Mouse (Mus musculus): ENCODE results near the gene Tpr. TPM values are rescaled to one million over a fixed set of nuclear protein-coding genes. Genes with fewer than 3 reads are reported as not detected.

Gene Tpr
- polyA plus RNA-seq, 1 experiment: 45.4 TPM

- H3K4me3 ChIP-seq (ENCODE audit: control insufficient read depth, low read depth, low read length): peak overlapping the region; percentile 97
- H3K27me3 ChIP-seq (ENCODE audit: control insufficient read depth, insufficient read depth, low read length): no peaks in the 10 kb centered on the region
- no peaks in the 10 kb centered on the region for H3K36me3 ChIP-seq (ENCODE audit: control insufficient read depth, insufficient read depth, low read length)
- TF ChIP-seq POLR2A (IDR thresholded peaks at IDR 0.05; ENCODE audit: control insufficient read depth, low read depth, low read length) (no peak), CTCF (IDR thresholded peaks at IDR 0.05; ENCODE audit: control insufficient read depth, insufficient read depth, insufficient replicate concordance, low read depth, low read length) (no peak)
- peak overlapping the region; percentile 99 for H3K27ac ChIP-seq (ENCODE audit: control insufficient read depth, insufficient read depth, low read depth, low read length)
- no peaks in the 10 kb centered on the region; the same call in 1 of the 2 replicates for H3K4me1 ChIP-seq (ENCODE audit: control insufficient read depth, insufficient read depth, low read length)
Measured at GRCm38 (mm10) chr1:150391931-150392637, 554 bp upstream of the Tpr start.

GRCm38 (mm10) chr1:150393488-150393852 lies 832 bp downstream of the Tpr start:
- Histone ChIP-seq H3K27ac (ENCODE audit: control insufficient read depth, insufficient read depth, low read depth, low read length) (peak overlapping the region; percentile 99), H3K27me3 (ENCODE audit: control insufficient read depth, insufficient read depth, low read length) (no peaks in the 10 kb centered on the region), H3K36me3 (ENCODE audit: control insufficient read depth, insufficient read depth, low read length) (no peaks in the 10 kb centered on the region), H3K4me3 (ENCODE audit: control insufficient read depth, low read depth, low read length) (peak overlapping the region; percentile 97), H3K4me1 (ENCODE audit: control insufficient read depth, insufficient read depth, low read length) (no peaks in the 10 kb centered on the region; the same call in 1 of the 2 replicates)
- TF ChIP-seq POLR2A (IDR thresholded peaks at IDR 0.05; ENCODE audit: control insufficient read depth, low read depth, low read length) (peak; percentile 6; the same call in 1 of the 2 replicates), CTCF (IDR thresholded peaks at IDR 0.05; ENCODE audit: control insufficient read depth, insufficient read depth, insufficient replicate concordance, low read depth, low read length) (no peak)

- TF ChIP-seq POLR2A (IDR thresholded peaks at IDR 0.05; ENCODE audit: control insufficient read depth, low read depth, low read length) (no peak), CTCF (IDR thresholded peaks at IDR 0.05; ENCODE audit: control insufficient read depth, insufficient read depth, insufficient replicate concordance, low read depth, low read length) (no peak)
- Histone ChIP-seq H3K4me3 (ENCODE audit: control insufficient read depth, low read depth, low read length) (no peak overlapping the region), H3K4me1 (ENCODE audit: control insufficient read depth, insufficient read depth, low read length) (no peaks in the 10 kb centered on the region; the same call in 1 of the 2 replicates), H3K36me3 (ENCODE audit: control insufficient read depth, insufficient read depth, low read length) (no peaks in the 10 kb centered on the region), H3K27me3 (ENCODE audit: control insufficient read depth, insufficient read depth, low read length) (no peaks in the 10 kb centered on the region), H3K27ac (ENCODE audit: control insufficient read depth, insufficient read depth, low read depth, low read length) (no peak overlapping the region)
Measured at GRCm38 (mm10) chr1:150396001-150396400, 3.4 kb downstream of the Tpr start.

GRCm38 (mm10) chr1:150403914-150404313 lies 11.3 kb downstream of the Tpr start:
- TF ChIP-seq POLR2A (IDR thresholded peaks at IDR 0.05; ENCODE audit: control insufficient read depth, low read depth, low read length) (no peak), CTCF (IDR thresholded peaks at IDR 0.05; ENCODE audit: control insufficient read depth, insufficient read depth, insufficient replicate concordance, low read depth, low read length) (no peak)
- H3K36me3 ChIP-seq (ENCODE audit: control insufficient read depth, insufficient read depth, low read length): peaks cover 3% of the 10 kb centered on the region

GRCm38 (mm10) chr1:150404555-150404954 lies 11.9 kb downstream of the Tpr start:
- TF ChIP-seq CTCF (IDR thresholded peaks at IDR 0.05; ENCODE audit: control insufficient read depth, insufficient read depth, insufficient replicate concordance, low read depth, low read length) (no peak), POLR2A (IDR thresholded peaks at IDR 0.05; ENCODE audit: control insufficient read depth, low read depth, low read length) (no peak)
- Histone ChIP-seq H3K4me3 (ENCODE audit: control insufficient read depth, low read depth, low read length) (no peak overlapping the region), H3K4me1 (ENCODE audit: control insufficient read depth, insufficient read depth, low read length) (no peaks in the 10 kb centered on the region), H3K27me3 (ENCODE audit: control insufficient read depth, insufficient read depth, low read length) (no peaks in the 10 kb centered on the region), H3K27ac (ENCODE audit: control insufficient read depth, insufficient read depth, low read depth, low read length) (no peak overlapping the region), H3K36me3 (ENCODE audit: control insufficient read depth, insufficient read depth, low read length) (peaks cover 3% of the 10 kb centered on the region)

More at GRCm38 (mm10) chr1:150403914-150404313, 11.3 kb downstream of the Tpr start:
- H3K27me3 ChIP-seq (ENCODE audit: control insufficient read depth, insufficient read depth, low read length): no peaks in the 10 kb centered on the region
- no peak overlapping the region for H3K27ac ChIP-seq (ENCODE audit: control insufficient read depth, insufficient read depth, low read depth, low read length)
- no peaks in the 10 kb centered on the region for H3K4me1 ChIP-seq (ENCODE audit: control insufficient read depth, insufficient read depth, low read length)
- H3K4me3 ChIP-seq (ENCODE audit: control insufficient read depth, low read depth, low read length): no peak overlapping the region

GRCm38 (mm10) chr1:150407285-150407684 lies 14.6 kb downstream of the Tpr start:
- TF ChIP-seq POLR2A (IDR thresholded peaks at IDR 0.05; ENCODE audit: control insufficient read depth, low read depth, low read length) (no peak), CTCF (IDR thresholded peaks at IDR 0.05; ENCODE audit: control insufficient read depth, insufficient read depth, insufficient replicate concordance, low read depth, low read length) (no peak)
- peaks cover 4% of the 10 kb centered on the region for H3K36me3 ChIP-seq (ENCODE audit: control insufficient read depth, insufficient read depth, low read length)
- H3K27me3 ChIP-seq (ENCODE audit: control insufficient read depth, insufficient read depth, low read length): no peaks in the 10 kb centered on the region

GRCm38 (mm10) chr1:150409996-150410395 lies 17.4 kb downstream of the Tpr start:
- Histone ChIP-seq H3K4me3 (ENCODE audit: control insufficient read depth, low read depth, low read length) (no peak overlapping the region), H3K27ac (ENCODE audit: control insufficient read depth, insufficient read depth, low read depth, low read length) (no peak overlapping the region), H3K4me1 (ENCODE audit: control insufficient read depth, insufficient read depth, low read length) (no peaks in the 10 kb centered on the region), H3K36me3 (ENCODE audit: control insufficient read depth, insufficient read depth, low read length) (peaks cover 9% of the 10 kb centered on the region), H3K27me3 (ENCODE audit: control insufficient read depth, insufficient read depth, low read length) (no peaks in the 10 kb centered on the region)
- TF ChIP-seq POLR2A (IDR thresholded peaks at IDR 0.05; ENCODE audit: control insufficient read depth, low read depth, low read length) (no peak), CTCF (IDR thresholded peaks at IDR 0.05; ENCODE audit: control insufficient read depth, insufficient read depth, insufficient replicate concordance, low read depth, low read length) (no peak)

More at GRCm38 (mm10) chr1:150407285-150407684, 14.6 kb downstream of the Tpr start:
- Histone ChIP-seq H3K4me1 (ENCODE audit: control insufficient read depth, insufficient read depth, low read length) (no peaks in the 10 kb centered on the region), H3K4me3 (ENCODE audit: control insufficient read depth, low read depth, low read length) (no peak overlapping the region), H3K27ac (ENCODE audit: control insufficient read depth, insufficient read depth, low read depth, low read length) (no peak overlapping the region)
